Mouse (Mus musculus) left cerebral cortex, postnatal 4 days (tissue): Measurements from ENCODE around the gene Acap2. TPM values are rescaled to one million over a fixed set of nuclear protein-coding genes. Genes with fewer than 3 reads are reported as not detected.

ENCODE experiments used
- DNase-seq: peaks from one replicate; pipeline ENCODE4 v3.0.0-alpha.2; 2022
- intact Hi-C: fragments of 180-260 bp; cut with DNase I; formaldehyde crosslinking; loops from one replicate; pipeline ENCODE4 v1.15.1; 2025
- total RNA-seq, 2 experiments: library from RNA; stranded (reverse); gene quantifications; 2 replicates each; pipeline ENCODE4 v1.2.3; 2021

Acap2 gene
- total RNA-seq, 2 experiments from 2014 or later, result 55.7 to 55.8 TPM

DNA sequence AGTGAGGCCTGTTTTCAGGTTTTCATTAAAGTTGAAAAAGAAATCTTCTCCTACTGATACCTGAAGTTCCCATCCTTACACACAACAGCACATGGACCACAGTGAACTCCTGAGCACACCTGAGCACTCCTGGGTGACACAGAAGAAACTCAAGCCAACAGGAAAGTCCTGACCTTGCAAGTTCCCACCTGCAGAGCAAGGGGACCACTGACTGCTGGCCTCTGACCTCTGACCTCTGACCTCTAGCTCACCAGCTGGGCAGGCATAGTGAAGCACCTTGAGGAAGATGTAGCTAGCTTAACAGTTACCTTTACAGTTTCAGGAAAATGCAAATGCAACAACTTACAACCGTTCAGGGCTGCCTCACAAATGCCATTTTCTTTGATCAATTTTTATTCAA is 101.1 kb downstream of the Acap2 start:
- intact Hi-C loops, result loop anchor here (10.0 kb wide), 1 partner anchor 255 kb away; no protein-coding TSS in a partner anchor
- no peak for DNase-seq

- DNase-seq, result no peak
These were observed 107.0 kb downstream of the Acap2 start for GRCm38 (mm10) chr16:31094036-31094435.

GRCm38 (mm10) chr16:31093186-31093585 is 107.9 kb downstream of the Acap2 start:
- intact Hi-C loops, result loop anchor here (10.0 kb wide), 1 partner anchor 262 kb away; no protein-coding TSS in a partner anchor
- no peak for DNase-seq

More at GRCm38 (mm10) chr16:31094036-31094435, 107.0 kb downstream of the Acap2 start:
- intact Hi-C loops, result loop anchor here (10.0 kb wide), 1 partner anchor 261 kb away; no protein-coding TSS in a partner anchor

- intact Hi-C loops, result no loop called here
- DNase-seq, result no peak
These were observed 119.2 kb downstream of the Acap2 start for GRCm38 (mm10) chr16:31081891-31082290.

- intact Hi-C loops, result no loop called here
- peak; percentile 97 for DNase-seq
These were observed 119.8 kb downstream of the Acap2 start, which contains the start of gene Xxylt1 for GRCm38 (mm10) chr16:31081125-31081664. TSS of gene Xxylt1 (minus strand) at chr16:31081432.

DNA sequence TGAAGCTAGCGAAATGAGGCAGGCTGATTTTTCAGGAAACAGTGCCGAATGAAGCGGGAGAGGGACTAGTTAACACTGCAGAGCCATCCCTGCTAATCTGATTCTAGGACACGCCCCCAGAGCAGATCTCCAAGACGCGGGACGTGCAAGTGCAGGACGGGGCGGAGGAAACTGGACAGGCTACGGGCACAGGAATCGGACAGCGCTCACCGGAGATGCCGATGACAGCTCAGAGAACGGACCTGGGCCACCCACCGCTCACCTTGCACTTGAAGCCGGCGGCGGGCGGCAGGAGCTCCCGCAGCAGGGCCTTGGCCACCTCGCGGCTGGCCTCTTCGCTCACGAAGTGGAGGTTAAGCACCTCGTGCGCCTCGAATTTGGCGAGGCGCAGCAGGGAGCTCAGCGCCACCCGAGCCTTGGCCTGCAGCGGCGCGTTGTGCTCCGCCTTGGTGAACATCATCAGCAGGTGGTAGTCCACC is 120.4 kb downstream of the Acap2 start:
- DNase-seq, result peak; percentile 66
- intact Hi-C loops, result no loop called here

DNA sequence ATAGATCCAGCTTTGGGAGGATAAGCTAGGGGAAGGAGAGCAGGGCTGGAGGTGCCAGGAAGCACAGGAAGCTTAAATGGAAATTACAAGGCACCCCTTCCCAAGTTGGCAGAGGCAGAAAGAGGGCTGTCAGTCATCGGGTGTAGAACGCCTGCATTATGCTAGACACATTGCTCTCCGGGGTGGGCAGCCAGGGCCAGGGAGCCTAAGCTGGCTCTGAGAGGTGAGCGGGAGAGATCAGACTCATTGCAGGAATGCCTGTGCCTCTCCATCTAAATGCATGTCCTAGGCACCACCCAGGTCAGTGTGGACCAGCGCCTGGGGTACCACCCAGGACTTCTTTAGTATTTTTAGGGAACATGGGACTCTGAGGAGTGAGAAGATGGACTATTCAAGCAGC is 123.6 kb downstream of the Acap2 start:
- intact Hi-C loops, result no loop called here
- DNase-seq, result no peak

- intact Hi-C loops, result no loop called here
- DNase-seq, result no peak
These were observed 124.6 kb downstream of the Acap2 start for GRCm38 (mm10) chr16:31076436-31076835.

DNA sequence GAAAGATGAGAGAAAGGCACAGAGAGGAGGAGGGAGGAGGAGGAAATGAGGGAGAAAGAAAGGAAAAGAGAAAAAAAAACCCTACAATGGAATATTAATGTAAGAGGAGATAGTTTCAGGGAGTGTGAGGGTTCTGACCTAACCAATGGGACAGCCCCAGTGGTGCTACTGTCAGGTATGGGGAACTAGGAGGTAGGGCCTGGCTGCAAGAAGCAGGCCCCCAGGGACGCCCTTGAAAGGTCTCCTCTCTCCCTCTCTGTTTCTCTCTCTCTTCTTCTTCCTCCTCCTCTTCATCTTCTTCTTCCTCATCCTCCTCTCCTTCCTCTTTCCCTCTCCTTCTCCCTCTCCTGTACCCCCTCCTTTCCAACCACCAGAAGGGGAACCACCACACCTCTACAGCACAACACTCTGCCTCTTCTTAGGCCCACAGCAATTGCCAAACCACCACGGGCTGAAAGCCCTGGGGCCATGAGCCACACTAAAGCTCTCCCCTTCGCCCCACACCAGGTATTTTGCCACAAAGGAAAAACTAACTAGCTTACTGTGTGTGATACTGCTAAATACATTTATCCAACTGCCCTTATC is 126.6 kb downstream of the Acap2 start:
- DNase-seq, result no peak
- intact Hi-C loops, result loop anchor here (5.0 kb wide), 1 partner anchor 97 kb away; no protein-coding TSS in a partner anchor

- intact Hi-C loops, result loop anchor here (2.0 to 5.0 kb wide), 3 partner anchors 94 to 483 kb away; no protein-coding TSS in a partner anchor
- no peak for DNase-seq
These were observed 129.3 kb downstream of the Acap2 start for GRCm38 (mm10) chr16:31071731-31072130.

- intact Hi-C loops, result loop anchor here (2.0 to 5.0 kb wide), 3 partner anchors 93 to 482 kb away; no protein-coding TSS in a partner anchor
- DNase-seq, result peak; percentile 85
These were observed 130.5 kb downstream of the Acap2 start for GRCm38 (mm10) chr16:31070358-31071133.

GRCm38 (mm10) chr16:31069211-31070166 is 131.6 kb downstream of the Acap2 start:
- intact Hi-C loops, result loop anchor here (2.0 to 5.0 kb wide), 3 partner anchors 92 to 481 kb away; no protein-coding TSS in a partner anchor
- DNase-seq, result no peak

GRCm38 (mm10) chr16:31068280-31068679 is 132.8 kb downstream of the Acap2 start:
- no peak for DNase-seq
- intact Hi-C loops, result no loop called here

DNA sequence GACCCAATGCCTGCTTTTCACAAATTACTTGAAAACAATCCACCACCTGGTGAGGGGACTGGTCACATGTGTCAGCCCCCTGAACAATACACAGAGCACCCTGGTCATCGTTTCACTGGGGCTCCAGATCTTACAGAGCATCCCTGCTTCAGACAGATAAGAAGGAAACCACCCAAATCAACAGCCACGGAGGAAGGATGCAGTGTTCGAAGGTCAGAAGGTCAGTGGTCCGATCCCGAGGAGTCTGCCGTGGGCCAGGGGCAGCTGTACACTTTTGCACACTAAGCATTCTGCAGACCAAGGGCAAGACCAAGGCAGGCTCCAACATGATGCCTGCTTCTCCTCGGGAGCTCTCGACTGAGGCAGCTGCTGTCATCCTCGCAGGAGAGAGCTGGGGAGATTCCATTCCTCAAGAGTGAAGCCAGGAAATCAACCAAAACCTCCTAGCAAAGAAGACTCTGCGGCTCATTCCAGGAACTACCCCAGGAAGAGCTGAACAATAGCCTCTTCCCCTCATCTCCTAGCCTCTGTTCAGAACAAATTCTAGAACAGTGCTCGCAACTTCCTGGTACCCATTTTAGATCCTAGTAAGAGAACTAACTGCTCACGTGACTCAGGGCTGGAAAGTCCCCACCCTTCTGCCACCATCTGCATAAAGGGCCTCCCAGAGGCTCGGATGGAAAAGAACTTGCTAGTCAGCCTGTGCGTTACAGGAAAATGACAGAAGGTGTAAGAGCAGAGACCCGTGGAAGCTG is 134.5 kb downstream of the Acap2 start:
- intact Hi-C loops, result no loop called here
- DNase-seq, result no peak

DNA sequence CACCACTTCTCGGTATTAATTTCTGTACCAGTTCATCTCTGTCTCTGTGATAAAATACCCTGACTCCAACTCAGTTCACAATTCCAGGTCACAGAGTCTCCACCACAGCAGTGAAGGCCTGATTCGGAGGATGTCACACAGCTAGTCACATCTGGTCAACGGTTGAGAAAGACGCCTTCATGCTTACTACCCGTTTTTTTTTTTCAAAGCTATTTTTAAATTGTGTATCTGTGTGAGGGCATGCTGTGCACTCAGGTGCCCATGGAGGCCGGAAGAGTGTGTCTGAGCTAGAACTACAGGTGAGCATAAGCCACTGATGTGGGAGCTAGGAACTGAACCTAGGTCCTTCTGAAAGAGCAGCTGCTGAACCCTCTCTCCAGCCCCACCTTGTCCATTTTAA is 136.3 kb downstream of the Acap2 start:
- intact Hi-C loops, result no loop called here
- DNase-seq, result no peak

DNA sequence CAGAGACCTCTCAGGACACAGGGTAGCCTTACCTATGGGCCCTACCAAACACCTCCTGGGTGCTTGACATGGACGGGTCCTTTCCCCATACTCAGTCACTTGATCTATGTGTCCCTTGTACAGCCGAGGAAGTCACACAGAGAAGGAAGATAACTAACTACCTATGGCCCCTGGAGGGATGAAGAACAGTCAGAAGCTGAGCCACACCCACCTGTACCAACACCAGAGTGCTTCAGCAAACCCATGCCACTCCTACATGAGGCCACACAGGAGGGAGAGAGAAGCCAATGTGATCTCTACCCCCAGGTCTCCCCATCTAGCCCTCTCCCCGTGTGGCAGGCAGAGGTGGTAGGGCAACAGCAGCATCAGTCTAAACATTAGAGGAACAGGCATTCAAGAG is 138.1 kb downstream of the Acap2 start:
- intact Hi-C loops, result no loop called here

DNA sequence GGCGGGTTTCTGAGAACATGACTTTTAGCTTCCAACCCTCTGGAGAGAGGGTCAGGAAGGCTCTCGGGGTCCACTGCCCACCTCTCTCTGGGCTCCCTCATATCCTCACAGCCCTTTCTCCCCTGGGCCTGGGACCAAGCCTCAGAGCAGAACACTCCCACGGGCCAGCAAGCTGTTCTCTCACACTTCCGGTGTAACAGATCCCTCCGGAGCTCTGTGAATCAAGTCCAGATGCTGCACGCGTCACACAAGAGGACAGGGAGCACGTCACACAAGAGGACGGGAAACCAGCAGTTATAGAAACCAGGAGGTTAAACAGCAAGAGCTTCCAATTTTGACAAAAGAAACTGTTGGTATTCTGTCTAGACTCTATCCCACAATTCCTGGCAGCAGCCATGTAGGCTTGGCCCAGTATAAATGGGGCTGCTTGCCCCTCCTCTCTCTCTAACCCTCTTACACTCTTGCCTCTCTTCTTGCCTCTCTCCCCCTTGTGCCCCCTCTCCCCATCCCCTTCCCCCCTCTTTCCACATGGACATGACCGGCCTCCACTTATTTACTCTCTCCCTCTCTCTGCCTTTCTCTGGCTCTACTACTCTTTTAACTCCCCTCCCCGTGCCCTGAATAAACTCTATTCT is 139.7 kb downstream of the Acap2 start:
- intact Hi-C loops, result no loop called here
- no peak for DNase-seq

More for the DNA sequence above, 138.1 kb downstream of the Acap2 start:
- no peak for DNase-seq

DNA sequence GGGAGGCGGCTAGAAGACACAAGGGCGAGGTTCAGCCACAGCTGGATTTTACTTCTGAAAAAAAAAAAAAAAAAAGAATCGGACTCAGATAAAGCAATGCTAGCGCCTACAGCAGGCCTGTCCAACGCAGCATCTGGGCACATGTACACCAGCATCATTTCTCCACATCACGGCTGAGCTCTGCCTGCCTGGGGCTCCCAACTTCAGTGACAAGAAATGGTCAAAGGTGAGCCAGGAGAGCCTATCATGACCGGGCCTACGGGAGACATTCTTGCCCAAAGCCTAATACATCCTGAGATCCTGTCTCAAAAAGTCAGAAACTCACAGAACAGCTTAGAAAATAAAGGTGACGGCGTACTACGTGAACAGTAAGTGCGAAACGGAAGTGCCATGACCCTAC is 140.3 kb downstream of the Acap2 start:
- DNase-seq, result no peak
- intact Hi-C loops, result no loop called here

GRCm38 (mm10) chr16:31060226-31060625 is 140.8 kb downstream of the Acap2 start:
- DNase-seq, result no peak
- intact Hi-C loops, result no loop called here
